Mouse (Mus musculus) urinary bladder, postnatal 14 days (tissue): ENCODE measurements around the gene Slc29a2.
A peak's percentile ranks its signal among the peaks of the same experiment; 100 is the strongest.

Experiments used
- DNase-seq: peaks from one replicate; pipeline ENCODE4 v3.0.0; 2021; ENCODE audit warnings: low spot score

Slc29a2 gene

GRCm38 (mm10) chr19:5036577-5036976 is 12.9 kb downstream of the Slc29a2 start:
- no peak for DNase-seq

- DNase-seq = peak; percentile 77
Measured at GRCm38 (mm10) chr19:5037678-5038571, 14.3 kb downstream of the Slc29a2 start.

- DNase-seq = peak; percentile 90
Measured at GRCm38 (mm10) chr19:5038709-5039156, 15.1 kb downstream of the Slc29a2 start, which contains the start of the genes B4gat1 and AC124502.3. TSS of gene B4gat1 (plus strand) at chr19:5038826. TSS of gene AC124502.3 (plus strand) at chr19:5038891.

DNA sequence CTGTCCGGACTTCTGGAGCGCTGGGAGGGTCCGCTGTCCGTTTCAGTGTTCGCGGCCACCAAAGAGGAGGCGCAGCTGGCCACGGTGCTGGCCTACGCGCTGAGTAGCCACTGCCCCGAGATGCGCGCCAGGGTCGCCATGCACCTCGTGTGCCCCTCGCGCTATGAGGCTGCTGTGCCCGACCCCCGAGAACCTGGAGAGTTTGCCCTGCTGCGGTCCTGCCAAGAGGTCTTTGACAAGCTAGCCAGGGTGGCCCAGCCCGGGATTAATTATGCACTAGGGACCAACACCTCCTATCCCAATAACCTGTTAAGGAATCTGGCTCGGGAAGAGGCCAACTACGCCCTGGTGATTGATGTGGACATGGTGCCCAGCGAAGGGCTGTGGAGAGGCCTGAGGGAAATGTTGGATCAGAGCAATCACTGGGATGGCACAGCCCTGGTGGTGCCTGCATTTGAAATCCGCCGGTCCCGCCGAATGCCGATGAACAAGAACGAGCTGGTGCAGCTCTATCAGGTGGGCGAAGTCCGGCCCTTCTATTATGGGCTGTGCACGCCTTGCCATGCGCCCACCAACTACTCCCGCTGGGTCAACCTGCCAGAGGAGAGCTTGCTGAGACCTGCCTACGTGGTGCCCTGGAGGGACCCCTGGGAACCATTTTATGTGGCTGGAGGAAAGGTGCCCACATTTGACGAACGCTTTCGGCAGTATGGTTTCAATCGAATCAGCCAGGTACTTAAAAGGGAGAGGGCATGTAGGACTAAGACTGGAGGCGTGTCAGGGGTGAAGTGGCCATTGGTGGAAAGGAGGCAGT is 15.8 kb downstream of the Slc29a2 start:
- no peak for DNase-seq

DNA sequence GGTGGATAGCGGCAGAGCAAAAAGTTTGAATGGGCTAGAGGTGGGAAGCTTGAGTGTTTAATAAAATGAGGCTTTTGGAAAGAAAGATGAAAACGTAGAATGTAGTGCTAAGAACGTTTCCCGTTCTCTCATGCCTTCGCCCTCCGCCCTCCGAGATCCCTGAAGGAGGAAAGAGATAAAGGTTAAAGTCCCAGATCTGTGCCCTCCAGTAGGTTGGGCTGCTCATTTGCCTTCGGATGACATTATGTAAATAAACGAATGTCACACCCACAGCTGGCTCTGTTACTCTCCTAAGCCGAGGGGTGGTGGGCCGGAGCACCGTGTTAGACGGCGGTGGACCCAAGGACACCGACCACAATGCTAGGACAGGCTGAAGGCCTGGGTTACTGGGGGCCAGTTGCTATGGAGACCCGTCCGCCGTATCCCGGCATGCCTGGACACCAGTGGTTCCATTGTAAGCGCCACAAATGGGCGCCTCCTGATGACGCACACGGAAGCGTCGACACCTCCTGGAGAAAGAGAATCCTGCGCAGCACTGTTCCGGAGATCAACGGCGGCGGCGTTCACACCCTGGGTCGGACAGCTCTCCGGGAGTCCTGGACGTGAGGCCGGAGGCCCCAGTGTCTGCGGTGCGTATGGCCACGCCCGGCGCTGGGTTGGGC is 17.3 kb downstream of the Slc29a2 start, which contains the start of gene Brms1:
TSS of gene Brms1 (plus strand) at position 493 of the 662 bp plus-strand sequence.
- DNase-seq = peak; percentile 89

- no peak for DNase-seq
Measured at GRCm38 (mm10) chr19:5041588-5041987, 17.9 kb downstream of the Slc29a2 start.

- no peak for DNase-seq
Measured at GRCm38 (mm10) chr19:5045531-5045930, 21.9 kb downstream of the Slc29a2 start.

DNA sequence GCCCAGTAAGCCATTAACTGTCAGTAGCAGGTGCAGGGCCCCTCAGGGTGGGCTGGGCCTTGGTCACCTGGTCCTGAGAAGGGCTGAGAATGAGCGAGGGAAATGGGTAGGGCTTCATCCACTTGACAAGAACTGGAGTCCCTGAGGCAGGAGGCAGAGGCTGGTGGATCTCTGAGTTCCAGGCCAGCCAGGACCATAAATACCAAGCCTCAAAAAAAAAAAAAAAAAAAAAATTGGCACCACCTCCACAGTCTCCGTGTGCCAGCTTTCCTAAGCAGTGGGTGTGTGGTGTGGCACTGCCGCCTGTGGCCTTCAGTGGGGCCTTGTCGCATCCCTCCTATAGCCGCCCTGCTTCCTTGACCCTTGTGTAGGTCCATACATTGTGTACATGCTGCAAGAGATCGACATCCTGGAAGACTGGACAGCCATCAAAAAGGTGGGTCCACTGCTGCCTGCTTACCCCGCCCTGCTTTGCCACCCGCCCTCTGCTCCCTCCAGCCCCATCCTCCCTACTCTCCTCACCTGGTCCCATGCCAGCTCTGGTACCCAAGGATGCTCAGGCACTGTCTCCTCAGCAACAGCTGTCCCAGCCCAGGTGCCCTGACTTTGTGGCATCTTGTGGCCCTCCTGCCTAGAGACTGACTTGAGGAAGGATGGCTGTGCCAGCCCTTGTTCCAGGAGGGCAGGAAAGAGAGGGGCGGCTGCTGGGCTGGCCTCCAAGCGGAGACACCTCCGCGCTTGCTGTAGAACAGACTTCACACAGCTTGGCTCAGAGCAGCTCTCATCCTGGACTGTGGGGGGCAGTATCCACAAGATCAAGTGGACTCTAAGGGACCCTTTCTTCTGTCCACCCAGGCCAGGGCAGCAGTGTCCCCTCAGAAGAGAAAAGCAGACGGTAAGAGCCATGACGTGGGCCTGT is 24.7 kb downstream of the Slc29a2 start:
- no peak for DNase-seq

GRCm38 (mm10) chr19:5049325-5049724 is 25.7 kb downstream of the Slc29a2 start:
- no peak for DNase-seq

DNA sequence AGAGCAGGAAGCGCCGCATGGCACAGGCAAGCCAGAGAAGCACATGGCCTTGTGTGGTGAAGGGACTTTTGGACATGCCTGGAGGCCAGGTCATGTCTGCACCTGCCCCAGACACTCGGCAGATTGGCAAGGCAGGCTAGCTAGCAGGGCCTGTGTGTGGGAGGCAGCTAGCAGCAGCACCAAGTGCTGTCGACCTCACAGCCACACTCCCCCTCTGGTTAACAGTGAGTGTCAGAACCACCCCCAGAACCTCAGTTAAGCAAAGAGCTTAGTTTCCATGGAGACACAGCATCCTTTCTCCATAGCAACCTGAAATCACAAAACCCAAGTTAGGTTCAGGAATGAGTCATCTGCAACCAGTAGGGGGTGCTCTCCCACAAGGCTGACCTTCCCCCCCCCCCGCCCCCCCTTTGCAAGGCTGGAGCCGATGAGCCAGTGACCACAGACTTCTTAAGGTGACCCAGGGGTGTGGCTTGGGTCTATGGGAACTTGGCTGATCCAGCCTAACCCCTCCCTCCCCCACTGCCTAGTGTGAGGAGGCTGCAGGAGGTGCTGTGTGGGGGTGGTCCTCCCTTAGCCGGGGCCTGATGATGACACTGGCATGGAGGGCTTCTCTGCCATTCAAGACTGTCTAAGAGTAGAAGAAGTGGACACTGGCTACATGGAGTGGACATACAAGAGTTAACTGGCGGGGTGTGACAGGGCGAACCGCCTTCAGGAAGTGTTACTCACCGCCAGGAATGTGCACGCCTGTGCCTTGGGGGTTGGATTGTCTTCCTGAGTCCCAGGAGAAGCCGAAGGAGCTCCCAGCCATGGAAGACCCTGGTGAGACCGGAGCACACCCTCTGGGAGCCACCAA is 26.6 kb downstream of the Slc29a2 start, which contains the start of gene Rin1:
TSS of gene Rin1 (plus strand) at position 435 of the 859 bp plus-strand sequence.
- peak; percentile 78 for DNase-seq

DNA sequence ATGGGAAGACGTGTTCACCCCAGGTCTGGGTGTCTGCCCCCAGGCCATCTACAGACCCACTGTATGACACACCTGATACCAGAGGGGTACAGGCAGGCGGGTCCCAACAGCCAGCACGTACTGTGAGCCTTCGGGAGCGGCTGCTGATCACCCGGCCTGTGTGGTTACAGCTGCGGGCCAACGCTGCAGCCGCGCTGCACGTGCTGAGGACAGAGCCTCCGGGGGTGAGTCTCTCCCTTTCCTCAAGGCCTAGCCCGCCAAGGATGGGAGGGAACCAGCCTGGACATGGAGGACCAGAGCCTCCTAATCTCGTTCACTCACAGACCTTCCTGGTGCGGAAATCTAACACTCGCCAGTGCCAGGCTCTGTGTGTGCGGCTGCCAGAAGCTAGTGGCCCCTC is 27.4 kb downstream of the Slc29a2 start:
- DNase-seq = no peak

DNA sequence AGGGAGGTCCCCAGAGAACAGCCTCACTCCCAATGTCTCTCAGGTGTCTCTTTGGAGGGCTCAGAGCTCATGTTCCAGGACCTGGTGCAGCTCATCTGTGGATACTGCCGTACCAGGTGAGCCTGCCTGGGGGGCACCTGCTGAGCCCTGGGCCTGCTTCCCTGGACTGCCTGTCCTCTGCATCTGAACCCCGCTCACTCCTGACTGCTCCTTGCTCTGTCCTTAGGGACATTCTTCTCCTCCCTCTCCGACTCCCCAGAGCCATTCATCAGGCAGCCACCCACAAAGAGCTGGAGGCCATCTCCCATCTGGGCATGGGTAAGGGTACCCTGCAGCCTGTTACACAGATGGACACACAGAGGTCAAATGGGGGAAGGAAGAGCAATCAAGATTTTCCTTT is 27.9 kb downstream of the Slc29a2 start:
- DNase-seq = no peak

- DNase-seq = no peak
Measured at GRCm38 (mm10) chr19:5052166-5052822, 28.6 kb downstream of the Slc29a2 start.

GRCm38 (mm10) chr19:5052853-5053252 is 29.2 kb downstream of the Slc29a2 start:
- no peak for DNase-seq

DNA sequence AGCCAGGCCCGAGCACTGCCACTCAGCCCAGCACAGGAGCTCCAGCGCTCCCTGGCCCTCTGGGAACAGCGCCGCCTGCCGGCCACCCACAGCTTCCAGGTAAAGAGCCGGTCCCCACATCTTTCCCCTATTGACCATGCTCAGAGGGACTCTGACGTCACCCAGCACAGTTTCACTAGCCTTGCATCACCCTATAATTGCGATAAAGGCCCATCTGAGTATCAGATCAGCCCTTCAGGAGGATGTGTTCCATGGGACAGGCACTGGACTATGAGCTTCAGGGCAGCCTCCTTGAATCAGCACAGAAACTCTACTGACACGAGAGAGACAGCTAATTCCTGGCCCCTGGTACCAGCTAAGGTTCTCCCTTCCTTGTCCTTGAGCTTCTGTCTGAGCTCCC is 30.2 kb downstream of the Slc29a2 start:
- DNase-seq = peak; percentile 66

DNA sequence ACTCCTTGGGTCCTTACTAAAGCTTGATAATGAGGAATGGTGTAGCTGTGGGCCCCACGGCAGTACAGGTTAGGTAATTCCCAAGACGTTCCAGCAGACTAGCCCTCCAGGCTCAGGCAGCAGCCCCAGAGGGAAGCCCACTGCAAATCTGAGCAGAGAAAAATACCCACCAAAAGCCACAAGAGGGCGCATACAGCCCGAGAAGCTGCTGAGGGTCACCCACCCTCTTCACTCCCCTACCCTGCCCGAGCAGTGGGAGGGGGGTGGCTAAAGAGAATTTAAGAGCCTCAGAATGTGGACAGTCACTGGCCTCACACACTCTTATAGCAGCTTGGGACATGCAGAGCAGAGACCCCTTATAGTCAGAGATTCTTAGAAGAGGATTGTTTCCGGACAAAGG is 32.6 kb downstream of the Slc29a2 start:
- DNase-seq = no peak

DNA sequence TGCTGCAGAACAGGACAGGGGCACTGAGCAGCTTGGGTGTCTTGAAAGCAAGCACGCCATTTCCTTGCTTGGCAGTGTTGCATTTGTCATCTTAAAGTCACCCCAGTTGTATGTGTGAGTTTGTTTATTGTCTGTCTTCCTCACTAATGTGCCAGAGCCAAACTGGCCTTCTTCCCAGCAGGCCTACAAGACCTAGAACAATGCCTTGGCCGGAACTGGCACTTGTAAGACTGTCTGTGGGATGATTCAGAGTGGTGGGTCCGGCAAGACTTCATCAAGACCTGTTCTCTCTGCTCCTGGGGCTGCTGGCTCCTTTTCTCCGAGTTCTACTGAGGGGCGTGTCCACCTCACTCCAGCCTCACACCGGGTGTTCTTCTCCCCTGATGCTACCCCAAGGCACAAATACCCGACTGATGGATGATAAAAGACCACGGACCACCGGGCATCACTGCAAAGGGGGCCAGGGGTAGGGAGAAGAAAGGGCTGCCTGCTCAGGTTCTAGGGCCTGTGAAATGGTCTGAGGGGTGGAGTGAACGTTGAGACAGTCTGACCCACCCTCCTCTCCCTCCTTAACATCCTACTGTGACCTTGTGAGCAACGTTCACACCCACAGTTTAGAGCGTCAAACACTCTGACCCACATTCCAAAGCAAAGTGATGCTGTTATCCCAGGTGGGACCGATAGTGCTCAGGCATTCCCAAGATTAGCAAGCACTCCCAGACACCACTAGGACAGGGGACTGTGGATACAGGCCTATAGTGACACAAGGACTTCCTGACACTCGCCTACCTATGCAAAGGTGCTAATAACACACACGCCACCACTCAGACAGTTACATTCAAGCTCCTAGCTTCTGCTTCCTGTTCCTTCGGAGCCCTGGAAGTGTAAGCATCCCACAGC is 34.5 kb downstream of the Slc29a2 start:
- DNase-seq = no peak
